Mouse (Mus musculus) ES-Bruce4 (cell line): ENCODE measurements at regions not wholly inside any gene's neighbourhood (a gene's known extent, or its start where the extent isn't known, plus 50 kb on each side); places are given as distances from the start of the nearest gene placed in this dataset.

Experiments
- H3K27ac ChIP-seq: 2 replicates; pipeline ENCODE4 v1.5.1; 2012; ENCODE audit warnings: low read length, inconsistent platforms; ENCODE audit not compliant: insufficient read depth
- H3K27me3 ChIP-seq: 2 replicates; pipeline ENCODE4 v1.6.1; 2012; ENCODE audit warnings: mild to moderate bottlenecking, low read length, inconsistent platforms; ENCODE audit not compliant: control insufficient read depth, poor library complexity, insufficient read depth, severe bottlenecking
- H3K36me3 ChIP-seq: 2 replicates; pipeline ENCODE4 v1.6.1; 2012; ENCODE audit warnings: inconsistent platforms, mild to moderate bottlenecking, low read length, moderate library complexity; ENCODE audit not compliant: control insufficient read depth, poor library complexity, insufficient read depth, severe bottlenecking
- H3K4me1 ChIP-seq: one replicate; pipeline ENCODE4 v1.8.1; 2011; ENCODE audit warnings: low read length; ENCODE audit not compliant: control insufficient read depth, insufficient read depth
- H3K4me3 ChIP-seq: 2 replicates; pipeline ENCODE4 v1.5.1; 2011; ENCODE audit warnings: low read depth, mild to moderate bottlenecking, low read length
- H3K9ac ChIP-seq: 2 replicates; pipeline ENCODE4 v1.6.1; 2012; ENCODE audit warnings: low read depth, mild to moderate bottlenecking, inconsistent platforms; ENCODE audit not compliant: poor library complexity, severe bottlenecking
- H3K9me3 ChIP-seq: replicated peaks from 2 replicates; pipeline ENCODE4 v1.6.1; 2012; ENCODE audit warnings: mild to moderate bottlenecking, low read length, inconsistent platforms; ENCODE audit not compliant: control insufficient read depth, poor library complexity, insufficient read depth, severe bottlenecking
- CTCF ChIP-seq: IDR thresholded peaks from one replicate; pipeline ENCODE4 v1.8.1; 2011; ENCODE audit warnings: low read depth, low read length
- EP300 ChIP-seq: IDR thresholded peaks from 2 replicates; pipeline ENCODE4 v1.6.1; 2011; ENCODE audit warnings: low read depth, low read length; ENCODE audit not compliant: insufficient read depth
- POLR2A ChIP-seq: IDR thresholded peaks from one replicate; pipeline ENCODE4 v1.8.1; 2011; ENCODE audit warnings: low read length; ENCODE audit not compliant: insufficient read depth

DNA sequence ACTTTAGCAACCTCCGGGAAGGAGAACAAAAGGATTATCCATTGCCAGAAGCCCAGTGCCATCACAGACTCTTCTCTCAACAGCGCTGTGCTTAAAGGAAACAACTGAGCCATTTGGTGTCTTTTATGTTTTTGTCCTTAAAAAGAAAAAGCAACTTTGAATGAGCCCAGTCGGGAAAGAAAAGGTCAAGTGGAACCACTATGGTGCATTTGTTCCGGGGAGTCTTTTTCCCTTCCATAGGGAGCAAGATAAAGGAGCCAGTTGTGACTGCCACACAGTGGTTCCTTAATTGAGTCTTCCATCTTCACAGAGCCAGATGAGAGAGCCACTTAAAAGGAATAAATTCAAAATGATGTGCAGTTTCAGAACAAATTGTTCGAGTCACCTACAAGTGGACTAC is 534.3 kb downstream of the Poteg start:
- TF ChIP-seq CTCF (no peak), POLR2A (no peak), EP300 (no peak)
- H3K27me3 ChIP-seq = no peaks in the 10 kb centered on the region
- H3K36me3 ChIP-seq = no peaks in the 10 kb centered on the region
- H3K9me3 ChIP-seq = no peaks in the 10 kb centered on the region; the same call in 1 of the 2 replicates
- no peak overlapping the region for H3K27ac ChIP-seq
- H3K9ac ChIP-seq = no peak overlapping the region
- no peak overlapping the region for H3K4me3 ChIP-seq
- no peaks in the 10 kb centered on the region for H3K4me1 ChIP-seq

DNA sequence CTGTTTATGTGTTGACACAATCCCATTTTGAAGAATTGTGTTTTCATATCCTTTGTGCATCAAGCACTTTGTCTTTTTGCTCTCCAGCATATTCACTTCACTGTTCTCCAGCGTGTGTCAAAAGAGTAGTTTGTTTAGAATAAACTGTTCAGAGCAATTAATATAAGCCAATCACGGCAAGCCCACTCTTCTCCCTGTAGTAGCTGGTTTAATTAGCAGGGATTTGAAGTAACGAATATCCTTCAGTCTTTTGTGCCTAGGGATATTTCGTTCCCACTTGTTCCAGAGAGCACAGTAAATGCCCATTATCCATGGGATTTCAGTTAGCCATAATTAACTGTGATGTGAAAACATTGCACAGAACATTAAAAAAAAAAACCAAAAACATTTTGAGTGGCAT is 565.4 kb downstream of the Poteg start:
- H3K36me3 ChIP-seq = no peaks in the 10 kb centered on the region
- H3K27me3 ChIP-seq = no peaks in the 10 kb centered on the region
- H3K4me1 ChIP-seq = no peaks in the 10 kb centered on the region
- H3K9ac ChIP-seq = no peak overlapping the region
- H3K9me3 ChIP-seq = no peaks in the 10 kb centered on the region
- TF ChIP-seq CTCF (no peak), EP300 (no peak), POLR2A (no peak)
- no peak overlapping the region for H3K4me3 ChIP-seq
- H3K27ac ChIP-seq = no peak overlapping the region
